Mouse (Mus musculus): ENCODE measurements around the gene Tspan5. TPM values are rescaled to one million over a fixed set of nuclear protein-coding genes. Genes with fewer than 3 reads are reported as not detected.

The Tspan5 gene
- total RNA-seq, 2 experiments from 2014 or later, result 247 to 286 TPM

GRCm38 (mm10) chr3:138858649-138859048, 116.7 kb downstream of the Tspan5 start:
- DNase-seq (ENCODE audit: low spot score in 2 of 2), result no peak
- intact Hi-C loops (cut with DNase I), result loop anchor here (5.0 kb wide), 1 partner anchor 116 kb away; the partner anchor contains the start of gene Tspan5

GRCm38 (mm10) chr3:138859166-138859565, 117.2 kb downstream of the Tspan5 start:
- intact Hi-C loops (cut with DNase I), result loop anchor here (5.0 kb wide), 1 partner anchor 117 kb away; the partner anchor contains the start of gene Tspan5
- peak in 1 of 2 experiments; percentile 42 for DNase-seq (ENCODE audit: low spot score in 2 of 2)

- intact Hi-C loops (cut with DNase I), result loop anchor here (5.0 kb wide), 1 partner anchor 117 kb away; the partner anchor contains the start of gene Tspan5
Measured at GRCm38 (mm10) chr3:138859666-138860065, 117.7 kb downstream of the Tspan5 start.

GRCm38 (mm10) chr3:138860257-138860760, 118.3 kb downstream of the Tspan5 start:
- intact Hi-C loops (cut with DNase I), result no loop called here

More at GRCm38 (mm10) chr3:138859666-138860065, 117.7 kb downstream of the Tspan5 start:
- no peak for DNase-seq (ENCODE audit: low spot score in 2 of 2)

GRCm38 (mm10) chr3:138861032-138861431, 119.0 kb downstream of the Tspan5 start:
- peak in 1 of 2 experiments; percentile 68 for DNase-seq (ENCODE audit: low spot score in 2 of 2)
- intact Hi-C loops (cut with DNase I), result no loop called here

More at GRCm38 (mm10) chr3:138860257-138860760, 118.3 kb downstream of the Tspan5 start:
- no peak for DNase-seq (ENCODE audit: low spot score in 2 of 2)

- DNase-seq (ENCODE audit: low spot score in 2 of 2), result no peak
- intact Hi-C loops (cut with DNase I), result no loop called here
Measured at GRCm38 (mm10) chr3:138861589-138861988, 119.6 kb downstream of the Tspan5 start.

GRCm38 (mm10) chr3:138864166-138864648, 122.2 kb downstream of the Tspan5 start:
- no peak for DNase-seq (ENCODE audit: low spot score in 2 of 2)
- intact Hi-C loops (cut with DNase I), result no loop called here

- DNase-seq (ENCODE audit: low spot score in 2 of 2), result no peak
- intact Hi-C loops (cut with DNase I), result no loop called here
Measured at GRCm38 (mm10) chr3:138865271-138865670, 123.3 kb downstream of the Tspan5 start.

- intact Hi-C loops (cut with DNase I), result no loop called here
- DNase-seq (ENCODE audit: low spot score in 2 of 2), result no peak
Measured at GRCm38 (mm10) chr3:138867149-138867848, 125.3 kb downstream of the Tspan5 start.

GRCm38 (mm10) chr3:138868409-138868808, 126.4 kb downstream of the Tspan5 start:
- intact Hi-C loops (cut with DNase I), result no loop called here
- DNase-seq (ENCODE audit: low spot score in 2 of 2), result no peak

- intact Hi-C loops (cut with DNase I), result no loop called here
Measured at GRCm38 (mm10) chr3:138875282-138875681, 133.3 kb downstream of the Tspan5 start.

GRCm38 (mm10) chr3:138875936-138876335, 133.9 kb downstream of the Tspan5 start:
- intact Hi-C loops (cut with DNase I), result no loop called here

More at GRCm38 (mm10) chr3:138875282-138875681, 133.3 kb downstream of the Tspan5 start:
- DNase-seq (ENCODE audit: low spot score in 2 of 2), result no peak

GRCm38 (mm10) chr3:138876418-138876817, 134.4 kb downstream of the Tspan5 start:
- intact Hi-C loops (cut with DNase I), result no loop called here

More at GRCm38 (mm10) chr3:138875936-138876335, 133.9 kb downstream of the Tspan5 start:
- DNase-seq (ENCODE audit: low spot score in 2 of 2), result no peak

GRCm38 (mm10) chr3:138876931-138877361, 135.0 kb downstream of the Tspan5 start:
- intact Hi-C loops (cut with DNase I), result no loop called here
- peak in 1 of 2 experiments; percentile 56 for DNase-seq (ENCODE audit: low spot score in 2 of 2)

More at GRCm38 (mm10) chr3:138876418-138876817, 134.4 kb downstream of the Tspan5 start:
- DNase-seq (ENCODE audit: low spot score in 2 of 2), result no peak

- DNase-seq (ENCODE audit: low spot score in 2 of 2), result no peak
- intact Hi-C loops (cut with DNase I), result no loop called here
Measured at GRCm38 (mm10) chr3:138877741-138878140, 135.7 kb downstream of the Tspan5 start.

GRCm38 (mm10) chr3:138880999-138881724, 139.2 kb downstream of the Tspan5 start:
- DNase-seq (ENCODE audit: low spot score in 2 of 2), result no peak
- intact Hi-C loops (cut with DNase I), result no loop called here

GRCm38 (mm10) chr3:138881725-138882347, 139.8 kb downstream of the Tspan5 start:
- intact Hi-C loops (cut with DNase I), result no loop called here
- DNase-seq (ENCODE audit: low spot score in 2 of 2), result no peak

GRCm38 (mm10) chr3:138886121-138886520, 144.1 kb downstream of the Tspan5 start:
- intact Hi-C loops (cut with DNase I), result no loop called here

GRCm38 (mm10) chr3:138889214-138889613, 147.2 kb downstream of the Tspan5 start:
- intact Hi-C loops (cut with DNase I), result no loop called here
- no peak for DNase-seq (ENCODE audit: low spot score in 2 of 2)

More at GRCm38 (mm10) chr3:138886121-138886520, 144.1 kb downstream of the Tspan5 start:
- DNase-seq (ENCODE audit: low spot score in 2 of 2), result no peak

Measured in left cerebral cortex, postnatal 36 days (tissue).